Mouse (Mus musculus): ENCODE measurements around the gene March5.
"Not testable (repeated sequence)": the region's sequence is repeated elsewhere in the genome, so short reads cannot be mapped to it uniquely, and the experiment has no call there.

Gene March5

DNA sequence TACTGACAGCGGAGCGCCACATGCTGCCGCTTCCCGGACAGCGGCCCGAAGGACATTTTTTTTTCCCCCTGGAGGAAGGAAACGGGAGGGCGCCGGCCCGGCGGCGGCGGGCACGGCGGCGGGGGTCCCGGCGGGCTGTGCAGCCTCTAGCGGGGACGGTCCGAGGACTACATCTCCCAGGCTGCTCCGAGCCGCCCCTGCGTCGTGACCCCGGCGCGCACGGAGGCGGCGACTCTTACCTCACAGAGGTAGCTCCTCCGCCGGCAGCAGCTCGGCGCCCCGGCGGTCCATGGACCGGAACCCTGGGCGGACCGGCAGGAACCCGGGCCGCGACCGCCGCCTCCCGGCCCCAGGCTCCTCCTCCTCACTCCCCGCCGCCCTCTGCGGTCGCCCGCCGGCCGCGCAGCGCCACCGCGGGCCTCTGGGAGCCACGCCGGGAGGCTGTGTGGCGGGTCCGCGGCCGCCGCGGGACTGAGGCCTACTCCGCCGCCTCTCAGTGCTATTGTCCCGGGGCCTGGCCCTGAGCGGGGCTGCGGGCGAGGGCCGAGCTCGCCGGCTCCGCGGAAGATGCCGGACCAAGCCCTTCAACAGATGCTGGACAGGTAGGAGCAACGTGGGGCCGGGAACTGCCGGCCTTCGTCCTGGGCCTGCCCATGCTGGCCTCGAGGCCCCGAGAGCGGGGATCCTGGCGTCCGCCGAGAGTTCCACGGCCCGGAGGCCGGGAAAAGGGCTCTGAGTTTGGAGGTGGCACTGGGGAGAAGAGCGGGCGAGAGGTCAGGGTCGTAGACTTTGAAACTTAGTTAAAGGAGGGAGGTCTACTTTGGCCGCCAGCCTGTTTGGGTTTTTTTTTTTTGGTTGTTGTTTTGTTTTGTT, at the start of gene March5:
Gene March5 (plus strand): TSS at position 241 of the 873 bp plus-strand sequence.
- peak; percentile 59 to 75 for DNase-seq (ENCODE audit: low spot score in 2 of 2)

DNA sequence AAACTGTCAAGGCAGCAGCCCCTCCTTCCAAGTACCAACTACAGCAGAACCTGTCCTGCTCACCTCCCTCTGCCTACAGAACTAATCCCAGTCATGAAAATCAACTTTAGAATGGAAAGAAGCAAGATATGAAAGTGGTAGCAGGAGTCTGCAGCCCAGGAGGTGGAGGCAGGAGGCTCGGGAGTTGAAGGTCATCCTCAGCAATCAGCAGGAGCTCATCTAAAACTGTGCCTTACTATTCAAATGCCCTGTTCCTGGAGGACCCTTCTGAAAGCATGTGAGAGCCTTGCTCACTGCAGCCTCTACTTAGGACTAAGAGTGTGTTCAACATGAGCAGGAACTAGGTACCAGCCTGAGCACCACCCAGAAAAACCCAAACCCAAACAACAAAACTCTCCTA, 35.2 kb upstream of the March5 start:
- DNase-seq (ENCODE audit: low spot score in 2 of 2) = no peak

DNA sequence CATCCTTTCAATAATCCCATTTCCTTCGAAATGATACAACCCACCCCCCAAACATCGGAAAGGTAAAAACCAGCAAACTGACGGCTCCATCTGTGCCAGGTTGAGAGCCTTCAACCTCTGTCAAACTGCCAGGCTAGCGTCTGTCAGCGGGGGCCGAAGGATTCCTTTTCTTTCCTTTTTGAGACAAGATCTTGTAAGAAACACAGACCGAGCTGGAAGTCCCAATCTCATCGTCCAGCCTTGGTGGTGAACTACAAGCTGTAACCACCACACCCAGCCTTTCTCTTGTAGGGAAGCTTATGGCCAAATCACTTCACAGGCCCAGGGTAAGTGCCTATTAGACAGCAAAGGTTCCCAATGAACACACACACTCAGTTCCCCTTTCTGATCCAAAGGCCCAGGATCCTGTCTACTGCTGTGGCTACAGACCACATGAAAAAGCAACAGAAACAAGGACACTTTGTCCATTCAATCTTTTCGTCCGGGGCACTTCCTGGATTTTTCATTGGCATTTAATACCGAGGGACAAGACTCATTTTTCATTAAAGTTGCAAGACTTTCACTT, 34.7 kb upstream of the March5 start:
- no peak for DNase-seq (ENCODE audit: low spot score in 2 of 2)

DNA sequence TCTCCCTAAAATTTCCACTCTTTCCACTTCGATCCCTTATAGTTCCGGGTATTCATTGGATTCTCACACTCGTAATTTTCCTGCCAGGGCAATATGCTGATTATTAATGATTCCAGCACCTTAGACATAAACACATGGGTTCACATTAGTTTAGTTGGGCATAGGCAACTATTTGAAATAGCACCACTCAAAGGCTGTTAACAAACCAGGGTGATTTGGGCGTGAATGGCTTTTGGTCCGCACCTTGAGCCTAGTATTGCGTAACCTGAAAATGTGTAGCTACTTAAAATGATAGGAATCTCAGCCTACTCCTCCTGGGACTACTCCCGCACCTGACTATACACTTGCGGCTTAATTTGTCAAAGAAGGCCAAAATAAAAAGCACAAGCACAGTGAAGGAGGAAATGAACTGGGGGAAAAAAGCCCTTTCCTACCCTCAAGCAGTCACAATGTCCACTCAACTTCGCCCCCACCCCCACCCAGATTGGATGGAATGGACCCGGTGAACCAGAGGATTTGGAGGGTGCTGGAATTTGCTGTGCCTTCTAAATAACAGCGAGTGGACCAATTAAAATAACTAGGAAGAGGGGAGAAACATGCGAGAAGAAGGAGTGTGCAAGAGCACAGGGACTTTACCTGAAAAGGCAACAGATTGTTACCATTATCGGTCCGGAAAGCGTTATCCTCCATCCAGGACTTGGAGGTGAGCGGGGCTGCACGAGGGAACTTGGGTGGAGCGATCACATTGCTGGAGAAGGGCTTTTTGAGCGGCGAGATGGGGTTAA, 33.8 kb upstream of the March5 start:
- no peak for DNase-seq (ENCODE audit: low spot score in 2 of 2)

DNA sequence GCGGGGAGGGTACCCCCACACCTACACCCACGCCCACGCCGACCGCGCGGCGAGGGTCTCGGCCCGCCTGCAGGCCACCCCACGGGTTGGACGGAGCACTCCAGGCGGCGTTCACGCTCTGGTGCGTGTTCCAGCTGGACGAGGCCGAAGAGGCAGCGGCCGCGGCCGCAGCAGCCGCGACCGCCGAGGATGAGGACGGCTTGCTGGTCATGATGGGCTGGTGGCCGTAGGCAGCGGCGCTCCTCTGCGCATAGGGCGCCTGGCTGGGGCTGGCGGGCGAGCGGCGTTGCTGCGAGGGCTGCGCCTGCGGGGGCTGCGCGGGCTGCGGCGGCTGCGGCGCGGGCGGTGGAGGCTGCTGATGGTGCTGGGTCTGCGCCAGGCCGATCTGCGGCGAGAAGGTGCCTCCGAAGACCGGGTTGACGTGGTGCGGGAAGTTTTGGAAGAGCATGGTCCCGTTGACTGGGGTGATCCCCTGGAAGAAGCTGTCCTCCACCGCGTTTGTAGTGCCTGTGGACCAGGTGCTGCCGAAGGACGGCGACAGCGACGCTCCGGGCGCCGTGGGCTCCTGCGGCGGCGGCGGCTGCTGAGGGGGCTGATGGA, 33.1 kb upstream of the March5 start:
- peak; percentile 7 to 19 for DNase-seq (ENCODE audit: low spot score in 2 of 2)

DNA sequence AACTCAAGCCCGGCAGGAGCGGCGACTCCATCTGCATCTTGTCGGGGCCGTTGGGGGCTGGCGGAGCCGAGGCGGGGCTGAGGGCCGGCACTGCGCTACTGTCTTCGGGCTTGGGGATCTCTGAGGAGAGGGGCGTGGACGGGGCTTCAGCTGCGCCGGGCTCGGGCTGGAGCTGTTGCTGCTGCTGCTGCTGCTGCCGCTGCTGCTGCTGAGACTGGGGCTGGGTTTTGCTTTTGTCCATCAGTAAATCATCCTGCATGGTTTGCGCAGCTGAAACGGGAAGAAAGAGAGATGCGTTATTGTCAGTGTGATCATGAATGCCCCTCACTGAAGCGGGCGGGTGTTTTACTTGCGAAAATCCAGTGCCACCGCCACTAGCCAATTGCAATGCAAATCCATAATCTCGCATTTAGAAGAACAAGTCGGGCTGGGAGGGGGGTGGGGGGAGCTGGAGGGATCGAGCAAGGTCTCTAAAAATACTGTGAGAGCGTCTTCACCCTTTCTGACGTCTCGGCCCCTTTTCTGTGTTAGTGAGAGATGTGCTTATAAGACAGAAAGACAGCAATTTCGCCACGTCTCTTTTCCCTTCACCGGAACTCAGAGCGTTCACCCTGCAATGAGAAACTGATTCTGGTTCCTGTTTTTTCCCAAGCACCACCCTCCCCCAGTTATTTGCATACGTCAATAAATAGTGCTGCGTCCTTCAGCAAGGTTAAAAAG, 32.5 kb upstream of the March5 start:
- DNase-seq (ENCODE audit: low spot score in 2 of 2) = peak; percentile 3 to 36

DNA sequence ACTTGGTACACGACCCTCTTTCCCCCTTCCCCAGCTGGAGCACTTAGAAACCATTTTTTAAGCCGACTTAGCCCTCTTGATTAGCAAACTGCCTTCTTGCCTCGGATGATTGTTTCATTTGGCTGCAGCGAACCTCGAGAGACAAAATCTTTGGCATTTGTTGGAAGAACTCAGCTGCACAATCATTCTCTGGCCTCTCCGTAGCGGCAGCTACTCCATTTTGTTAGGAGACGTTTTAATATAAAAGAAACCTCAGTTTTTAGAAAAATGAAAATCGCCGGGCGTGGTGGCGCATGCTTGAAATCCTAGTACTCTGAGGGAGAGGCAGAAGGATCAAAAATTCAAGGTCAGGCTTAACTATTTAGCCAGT, 31.9 kb upstream of the March5 start:
- peak in 1 of 2 experiments; percentile 7 for DNase-seq (ENCODE audit: low spot score in 2 of 2)

DNA sequence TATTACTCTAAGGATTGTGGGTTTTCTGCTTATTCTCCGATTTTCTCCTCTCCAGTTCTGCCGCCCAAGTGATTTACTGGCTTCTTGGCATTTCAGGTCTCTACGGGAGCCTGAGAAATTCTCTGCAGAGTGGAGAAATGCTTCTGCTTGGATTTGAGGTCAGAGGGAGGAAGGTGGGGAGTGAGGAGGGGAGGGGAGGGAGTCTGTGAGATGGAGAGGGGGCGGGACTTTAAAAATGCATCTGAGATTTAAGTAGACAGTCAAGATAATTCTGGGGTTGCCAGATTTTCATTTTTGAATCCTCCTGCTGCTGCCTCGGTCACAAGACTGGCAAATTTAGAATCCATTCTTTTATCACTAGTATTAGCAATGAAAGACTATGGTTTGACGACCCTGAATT, 31.4 kb upstream of the March5 start:
- no peak for DNase-seq (ENCODE audit: low spot score in 2 of 2)

DNA sequence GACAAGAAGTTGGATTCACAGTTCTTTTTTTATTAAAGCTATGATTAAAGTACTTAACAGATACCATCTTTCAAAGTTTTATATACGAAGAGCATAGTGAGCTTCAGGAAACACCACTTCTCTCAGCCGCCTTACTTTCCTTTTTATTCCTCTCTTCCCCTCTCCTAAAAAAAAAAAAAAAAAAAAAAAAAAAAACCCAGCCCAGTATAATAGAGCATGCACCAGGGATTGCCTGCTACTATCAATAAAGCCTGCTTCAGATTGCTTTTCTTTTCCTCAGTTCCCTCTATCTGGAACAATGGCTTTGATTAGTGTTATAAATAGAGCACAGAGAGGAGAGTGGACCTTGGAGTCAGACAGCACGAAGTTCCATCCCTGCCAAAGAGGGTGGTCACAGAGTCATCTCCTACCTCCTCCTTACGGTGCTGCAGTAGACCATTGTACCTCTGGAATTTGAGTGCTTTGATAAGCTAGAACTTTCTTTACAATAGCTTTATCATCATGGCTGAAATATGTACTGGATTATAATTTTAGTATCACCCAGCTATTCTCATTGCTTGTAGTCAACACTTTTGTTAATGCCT, 30.4 kb upstream of the March5 start:
- no peak for DNase-seq (ENCODE audit: low spot score in 2 of 2)

DNA sequence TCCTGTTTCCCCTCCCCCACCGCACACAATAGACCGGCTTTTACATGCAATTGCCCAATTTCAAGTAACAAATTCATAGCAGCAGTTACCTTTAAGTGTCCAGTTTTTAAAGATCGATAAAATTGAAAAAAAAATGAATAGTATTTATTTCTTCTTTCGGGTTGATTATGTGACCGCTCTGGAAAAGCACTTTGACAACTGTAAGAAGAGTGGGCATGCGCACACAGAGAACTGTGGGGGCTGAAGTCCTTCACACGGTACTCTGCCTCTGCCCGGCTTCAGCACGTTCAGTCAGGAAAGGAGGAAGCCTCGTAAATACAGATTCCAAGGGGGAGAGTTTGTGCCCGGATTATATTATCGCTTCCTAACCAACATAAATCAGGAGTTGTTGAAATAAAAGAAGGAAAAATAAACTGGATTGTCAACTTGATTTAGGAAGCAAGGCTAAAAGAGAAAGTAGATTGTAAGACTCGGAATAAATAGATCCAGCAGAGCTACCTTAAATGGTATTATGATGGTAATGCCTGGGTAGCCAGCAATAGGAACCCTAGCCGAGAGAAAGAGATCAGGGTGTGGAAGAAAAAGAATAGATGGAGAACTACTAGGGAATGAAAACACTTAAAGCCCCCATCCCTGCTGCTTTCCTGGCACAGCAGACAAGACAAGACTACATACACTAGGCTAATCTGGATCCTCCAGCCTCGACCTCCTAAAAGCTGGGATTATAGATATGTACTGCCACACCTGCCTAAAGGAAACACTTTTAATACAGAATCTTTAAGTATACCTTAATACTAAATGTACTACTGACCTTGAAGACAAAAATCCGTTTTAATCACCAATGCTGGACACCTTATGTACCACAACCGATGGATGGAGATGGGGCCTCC, 29.3 kb upstream of the March5 start:
- DNase-seq (ENCODE audit: low spot score in 2 of 2) = peak; percentile 6 to 10

DNA sequence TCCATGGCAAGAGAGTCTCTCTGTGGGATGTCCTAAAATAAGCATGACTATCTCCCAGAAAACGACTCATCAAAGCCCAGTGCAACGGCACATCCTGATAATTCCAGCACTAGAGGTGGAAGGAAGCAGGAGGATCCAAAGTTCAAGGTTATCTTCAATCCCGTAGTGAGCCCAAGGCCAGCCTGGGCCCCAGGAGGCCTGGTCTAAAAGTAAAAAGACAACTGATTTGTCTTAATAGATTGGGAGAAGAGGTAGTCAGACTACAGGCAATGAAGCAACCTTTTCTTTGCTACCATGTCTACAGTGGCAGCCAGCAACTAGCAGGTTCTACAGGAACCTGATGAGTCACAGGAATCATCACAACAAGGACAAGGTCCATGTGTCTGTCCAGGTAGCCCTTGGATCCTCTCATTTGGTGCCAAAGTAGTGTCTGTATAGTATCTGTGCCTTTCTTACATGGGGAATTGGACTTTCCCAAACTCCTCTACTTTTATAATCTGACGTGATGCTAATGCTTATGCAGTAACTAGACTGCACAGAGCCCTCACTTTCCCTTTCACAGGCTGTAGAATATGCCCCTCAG, 18.9 kb upstream of the March5 start:
- no peak for DNase-seq (ENCODE audit: low spot score in 2 of 2)

DNA sequence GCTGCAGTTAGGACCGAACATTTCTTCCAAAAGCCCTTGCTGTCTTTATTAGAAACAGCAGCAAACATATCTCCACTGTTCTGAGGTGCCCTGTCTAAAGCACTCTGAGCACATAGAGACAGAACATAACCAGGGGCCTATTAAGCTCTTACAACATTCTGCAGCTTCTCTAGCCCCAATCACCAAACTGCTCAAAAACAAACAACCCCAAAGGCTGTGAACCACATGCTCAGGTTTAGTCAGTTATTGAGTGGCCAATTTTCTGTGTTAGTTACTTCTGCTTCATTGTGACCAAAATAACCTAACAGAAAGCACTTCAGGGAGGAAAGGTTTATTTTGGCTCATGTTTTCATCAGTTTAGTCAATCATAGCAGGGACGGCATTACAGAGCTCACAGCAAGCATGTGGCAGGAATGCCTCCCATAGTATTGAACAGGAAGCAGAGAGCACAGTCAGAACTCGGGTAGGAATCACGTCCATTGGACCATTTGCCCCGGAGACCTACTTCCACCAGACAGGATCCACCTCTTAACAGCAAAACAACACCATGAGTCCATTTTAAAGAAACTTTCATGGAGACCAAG, 14.8 kb upstream of the March5 start:
- no peak for DNase-seq (ENCODE audit: low spot score in 2 of 2)

DNA sequence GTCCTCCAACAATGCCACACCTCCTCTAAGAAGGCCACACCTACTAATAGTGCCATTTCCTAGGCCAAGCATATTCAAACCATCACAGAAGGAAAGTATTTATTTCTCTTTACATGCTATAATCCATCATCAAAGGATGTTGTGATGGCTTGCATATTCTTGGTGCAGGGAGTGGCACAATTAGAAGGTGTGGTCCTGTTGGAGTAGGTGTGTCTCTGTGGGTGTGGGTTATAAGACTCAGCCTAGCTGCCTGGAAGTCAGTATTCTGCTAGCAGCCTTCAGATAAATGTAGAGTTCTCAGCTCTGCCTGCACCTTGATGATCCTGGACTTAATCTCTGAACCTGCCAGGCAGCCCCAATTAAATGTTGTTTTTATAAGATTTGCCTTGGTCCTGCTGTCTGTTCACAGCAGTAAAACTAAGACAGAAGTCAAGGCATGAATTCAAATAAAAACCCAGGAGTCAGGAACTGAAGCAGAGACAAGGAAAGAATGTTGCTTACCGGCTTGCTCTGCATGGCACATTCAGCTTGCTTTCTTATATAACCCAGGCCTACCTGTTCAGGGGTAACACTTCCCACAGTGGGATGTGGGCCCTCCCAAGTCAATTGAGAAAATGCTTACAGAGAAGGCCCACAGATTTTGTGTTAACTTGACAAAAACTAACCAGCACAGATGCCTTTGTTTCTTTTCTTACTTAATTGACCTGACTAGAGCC, 9.0 kb upstream of the March5 start:
- DNase-seq (ENCODE audit: low spot score in 2 of 2) = no peak

DNA sequence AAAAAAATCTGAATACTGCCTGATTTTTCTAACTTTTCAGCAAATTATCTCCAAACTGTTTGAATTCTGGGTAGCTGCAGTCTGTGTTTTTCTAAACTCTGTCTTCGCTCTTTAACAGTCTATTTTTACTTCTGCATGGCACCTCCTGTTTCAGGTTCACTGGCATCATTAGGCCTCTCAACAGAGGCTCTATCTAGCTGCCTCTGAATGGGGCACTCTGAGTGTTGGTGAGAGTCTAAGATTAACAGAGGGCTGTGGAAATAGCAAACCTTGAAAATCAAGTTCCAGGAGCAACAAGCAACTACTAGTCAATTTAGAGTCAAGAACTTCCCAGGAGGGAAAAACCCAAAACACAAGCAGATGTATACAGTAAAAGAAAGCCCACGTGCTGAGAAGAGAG, 7.5 kb upstream of the March5 start:
- DNase-seq (ENCODE audit: low spot score in 2 of 2) = no peak

DNA sequence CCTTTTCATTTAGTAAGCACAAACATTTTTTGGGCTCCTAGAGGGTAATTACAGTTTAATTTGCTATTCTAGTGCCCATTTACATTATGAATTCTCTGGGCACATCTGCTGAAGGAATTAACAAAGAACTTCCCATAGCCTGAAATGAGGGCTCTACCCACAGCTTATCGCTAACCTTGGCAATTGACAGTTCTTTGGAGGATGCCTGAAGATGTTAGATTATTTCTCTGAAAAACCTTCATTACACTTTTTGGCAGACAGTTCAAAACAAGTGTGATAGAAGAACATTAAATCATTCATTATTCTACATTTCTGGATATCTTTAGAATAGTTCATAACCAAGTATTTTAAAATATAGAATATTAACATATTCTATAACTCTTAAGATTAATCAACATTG, 4.0 kb upstream of the March5 start:
- DNase-seq (ENCODE audit: low spot score in 2 of 2) = no peak

DNA sequence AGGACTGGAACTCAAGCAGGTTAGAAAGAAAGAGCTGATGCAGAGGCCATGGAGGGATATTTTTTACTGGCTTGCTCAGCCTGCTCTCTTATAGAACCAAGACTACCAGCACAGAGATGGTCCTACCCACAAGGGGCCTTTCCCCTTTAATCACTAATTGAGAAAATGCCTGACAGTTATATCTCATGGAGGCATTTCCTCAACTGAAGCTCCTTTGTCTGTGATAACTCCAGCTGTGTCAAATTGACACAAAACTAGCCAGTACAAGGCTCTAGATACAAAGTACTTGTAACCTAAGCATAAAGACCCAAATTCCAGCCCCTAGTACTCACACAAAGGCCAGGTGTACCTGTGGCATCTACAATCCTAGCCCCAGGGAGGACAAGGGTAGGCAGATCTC, 2.2 kb upstream of the March5 start:
- DNase-seq (ENCODE audit: low spot score in 2 of 2) = not testable (repeated sequence)

DNA sequence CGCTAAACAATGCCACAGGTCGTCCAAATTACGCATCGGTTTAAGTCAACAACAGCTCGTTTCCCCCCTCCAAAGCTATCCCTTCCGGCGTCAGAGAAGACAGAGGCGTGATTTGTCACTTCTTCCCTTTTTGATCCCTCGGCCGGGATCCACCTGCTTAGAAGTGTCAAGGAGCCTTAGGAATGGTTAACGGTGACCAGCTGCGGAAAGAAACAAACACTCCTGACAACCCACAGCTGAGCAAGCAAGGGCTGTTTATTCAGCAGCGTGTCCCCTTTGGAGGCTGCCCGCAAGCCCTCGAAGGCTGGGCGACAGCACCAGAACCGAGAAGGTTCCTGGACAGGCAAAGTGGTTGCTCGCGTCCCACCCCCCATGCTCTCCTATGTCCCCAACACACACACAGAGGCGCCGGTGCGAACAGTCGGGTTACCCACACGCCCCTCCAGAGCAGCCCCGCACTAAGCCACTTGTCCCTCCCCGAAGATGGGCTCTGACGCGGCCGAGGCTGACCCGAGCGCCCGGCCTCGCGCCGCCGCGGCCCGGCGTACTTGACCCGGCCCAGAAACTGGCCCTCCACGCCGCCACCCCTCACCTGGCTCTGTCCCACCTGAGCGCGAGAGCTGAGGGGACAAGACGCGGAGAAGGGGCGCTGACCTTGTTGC, 571 bp upstream of the March5 start:
- DNase-seq (ENCODE audit: low spot score in 2 of 2) = peak; percentile 15 to 24

DNA sequence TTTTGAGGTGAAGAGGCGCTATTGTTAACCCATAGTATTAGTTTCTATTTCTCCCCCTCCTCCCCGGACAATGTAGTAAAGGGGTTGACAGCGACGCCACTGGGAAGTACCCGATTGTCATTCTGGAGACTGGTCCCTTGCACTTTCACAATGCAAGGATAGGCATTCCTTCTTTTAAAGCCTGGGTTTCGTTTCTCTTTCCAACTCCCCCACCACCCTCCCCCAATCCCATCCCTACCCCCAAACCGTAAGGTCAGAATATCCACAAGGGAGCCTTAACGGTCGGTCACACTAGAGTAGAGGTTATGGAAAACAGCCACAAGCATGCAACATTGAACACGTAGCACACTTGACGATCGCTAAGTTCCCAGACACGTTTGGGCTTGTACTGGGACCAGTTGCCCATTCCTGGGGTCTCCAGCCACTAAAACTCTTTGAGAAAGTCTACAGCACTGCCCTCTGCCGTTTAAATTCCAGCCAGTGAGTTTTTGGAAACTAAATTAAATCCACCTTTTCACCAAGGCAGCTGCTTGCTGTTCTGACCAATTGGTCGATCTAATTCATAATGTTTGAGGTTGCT, 923 bp downstream of the March5 start, which contains the start of gene Cpeb3:
Gene Cpeb3 (minus strand): TSS at position 426 of the 580 bp plus-strand sequence.
- peak in 1 of 2 experiments; percentile 12 for DNase-seq (ENCODE audit: low spot score in 2 of 2)

All from natural killer cell, adult 2 months (primary cell).